Mouse (Mus musculus): ENCODE measurements around the gene Sufu. TPM values are rescaled to one million over a fixed set of nuclear protein-coding genes. Genes with fewer than 3 reads are reported as not detected.

Sufu gene
- total RNA-seq, 2 experiments from 2014 or later, result 16.8 to 21.0 TPM

DNA sequence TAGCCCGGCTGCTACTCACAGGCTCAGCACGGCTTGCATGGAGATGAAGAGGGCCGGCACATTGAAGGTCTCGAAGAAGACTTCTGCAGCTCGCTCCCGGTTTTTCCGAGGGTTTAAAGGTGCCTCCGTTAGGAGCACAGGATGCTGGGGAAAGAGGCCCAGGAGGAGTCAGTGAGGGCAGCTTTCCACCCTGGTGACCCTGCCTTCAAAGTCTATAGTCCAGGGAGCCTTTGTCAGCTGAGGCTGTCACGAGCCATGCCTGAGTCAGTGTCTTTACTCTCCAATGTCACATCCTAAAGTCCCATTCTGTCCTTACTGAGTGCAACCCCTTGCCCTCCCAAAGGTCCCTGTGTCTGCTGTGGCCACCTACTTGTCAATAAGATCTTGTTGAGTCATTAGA is 14.4 kb upstream of the Sufu start:
- intact Hi-C loops (cut with DNase I), result no loop called here

DNA sequence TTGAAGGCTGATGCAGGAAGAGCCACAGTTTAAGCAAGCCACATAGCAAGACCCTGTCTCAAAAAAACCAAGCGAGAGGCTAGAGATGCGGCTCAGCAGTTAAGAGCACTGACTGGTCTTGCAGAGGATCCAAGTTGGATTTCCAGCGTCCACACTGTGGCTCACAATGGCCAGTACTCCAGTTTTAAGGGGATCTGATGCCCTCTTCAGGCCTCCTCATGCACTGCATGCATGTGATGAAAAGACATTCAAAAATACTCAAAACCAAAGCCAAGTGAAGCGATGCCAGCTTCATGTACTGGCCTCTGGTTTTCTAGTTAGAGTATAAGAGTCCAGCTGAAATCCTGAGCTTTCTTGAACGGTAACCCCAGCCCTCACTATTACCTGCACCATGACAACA is 6.8 kb upstream of the Sufu start:
- intact Hi-C loops (cut with DNase I), result no loop called here
- no peak for DNase-seq (ENCODE audit: low spot score in 2 of 2)

More for the DNA sequence above, 14.4 kb upstream of the Sufu start:
- no peak for DNase-seq (ENCODE audit: low spot score in 2 of 2)

DNA sequence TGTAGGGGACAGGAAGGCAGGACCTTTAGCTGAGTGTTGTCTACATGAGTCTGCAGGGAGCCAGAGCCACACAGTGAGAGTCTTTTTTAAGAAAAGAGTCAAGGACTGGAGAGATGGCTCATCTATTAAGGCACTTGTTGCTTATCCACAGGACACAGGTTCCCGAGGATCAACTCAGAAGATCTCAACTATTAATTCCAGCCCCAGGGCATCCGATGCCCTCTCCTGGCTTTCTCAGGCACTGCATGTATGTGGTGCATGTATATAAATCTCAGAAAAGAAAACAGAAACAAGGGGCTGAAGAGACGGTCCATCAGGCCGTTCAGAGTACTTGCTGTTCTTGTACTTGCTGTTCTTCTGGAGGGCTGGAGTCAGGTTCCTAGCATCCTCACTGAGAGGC is 4.7 kb upstream of the Sufu start:
- intact Hi-C loops (cut with DNase I), result no loop called here
- no peak for DNase-seq (ENCODE audit: low spot score in 2 of 2)

DNA sequence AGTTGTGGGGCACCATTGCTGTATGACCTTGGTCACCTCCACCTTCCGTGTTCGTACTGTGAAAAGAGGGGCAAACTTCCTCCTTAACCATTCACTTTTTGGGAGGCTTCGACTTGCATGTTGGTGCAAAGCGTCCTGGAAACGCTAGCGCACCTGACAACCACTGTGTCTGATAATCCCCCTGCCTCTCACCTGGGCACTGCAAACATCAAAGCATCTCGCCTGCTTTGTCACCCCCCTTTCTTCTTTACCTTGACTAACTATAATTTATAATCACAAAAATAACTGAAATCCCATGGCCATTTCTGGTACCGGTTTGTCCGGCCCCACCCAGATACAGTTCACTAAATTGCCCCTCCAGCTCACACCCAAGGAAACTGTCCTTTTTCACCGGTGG is 2.0 kb upstream of the Sufu start:
- intact Hi-C loops (cut with DNase I), result no loop called here
- DNase-seq (ENCODE audit: low spot score in 2 of 2), result no peak

DNA sequence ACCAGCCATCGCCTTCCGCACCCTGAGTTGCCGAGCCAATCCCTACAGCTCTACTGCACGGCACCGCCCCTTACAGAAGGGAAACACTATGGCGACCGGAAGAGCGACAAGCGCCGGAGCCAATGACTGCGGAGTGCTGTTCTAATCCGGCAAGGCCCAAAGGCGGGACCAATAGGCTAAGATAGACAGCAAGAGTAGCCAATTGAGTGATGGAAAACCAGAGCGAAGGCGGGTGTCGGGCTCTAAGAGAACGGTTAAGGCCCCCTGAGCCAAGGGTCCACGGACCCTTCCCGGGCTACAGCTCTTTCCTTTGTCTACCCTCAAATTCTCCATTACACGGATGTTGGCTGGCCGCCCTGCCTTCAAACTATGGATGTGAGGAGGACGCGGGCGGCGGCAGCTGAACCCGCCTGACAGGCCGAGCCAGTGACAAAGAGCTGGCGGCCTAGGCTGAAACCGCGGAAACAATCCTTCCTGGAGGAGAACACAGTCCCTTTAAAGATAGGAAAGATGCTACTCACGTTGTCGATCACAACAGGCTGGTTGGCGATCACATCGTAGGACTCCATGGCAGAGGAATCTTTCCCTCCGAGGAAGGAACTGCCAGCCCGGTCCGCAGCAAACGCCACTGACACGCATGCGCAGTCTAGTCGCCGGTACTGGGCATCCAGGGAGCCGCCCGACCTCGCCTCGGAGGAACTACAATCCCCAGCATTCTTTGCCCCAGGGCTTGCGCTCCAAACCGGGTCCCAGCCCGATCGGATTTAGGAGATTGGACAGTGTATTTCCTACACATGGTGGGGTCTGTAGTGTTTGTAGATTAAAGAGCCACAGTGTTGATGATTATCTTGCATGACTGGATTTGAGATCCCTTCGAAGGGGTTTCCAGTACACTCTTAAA is 1.3 kb upstream of the Sufu start, which contains the start of gene Actr1a:
TSS of gene Actr1a (minus strand) at position 640 of the 901 bp plus-strand sequence.
- intact Hi-C loops (cut with DNase I), result loop anchor here (1.0 to 2.0 kb wide), 2 partner anchors 49 to 107 kb away; no protein-coding TSS in a partner anchor
- DNase-seq (ENCODE audit: low spot score in 2 of 2), result peak; percentile 98 to 99

DNA sequence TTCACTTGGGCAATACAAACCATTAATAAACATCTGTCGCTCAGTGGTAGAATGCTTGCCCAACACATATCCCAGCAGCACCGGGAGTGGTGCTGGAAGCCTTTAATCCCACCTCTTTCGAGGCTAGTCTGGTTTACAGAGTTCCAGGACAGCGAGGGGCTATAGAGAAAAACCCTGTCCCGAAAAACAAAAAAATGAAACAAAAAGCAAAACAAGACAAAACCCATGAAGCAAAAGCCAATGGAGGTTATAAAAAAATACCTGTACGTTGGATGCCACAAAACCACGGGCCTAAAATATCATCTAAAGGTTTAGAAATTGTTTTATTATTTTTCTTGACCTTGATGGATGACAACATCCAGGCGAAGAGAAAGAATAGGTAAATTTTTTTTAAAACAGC is 587 bp upstream of the Sufu start:
- DNase-seq (ENCODE audit: low spot score in 2 of 2), result no peak
- intact Hi-C loops (cut with DNase I), result loop anchor here (1.0 to 2.0 kb wide), 2 partner anchors 48 to 107 kb away; no protein-coding TSS in a partner anchor

DNA sequence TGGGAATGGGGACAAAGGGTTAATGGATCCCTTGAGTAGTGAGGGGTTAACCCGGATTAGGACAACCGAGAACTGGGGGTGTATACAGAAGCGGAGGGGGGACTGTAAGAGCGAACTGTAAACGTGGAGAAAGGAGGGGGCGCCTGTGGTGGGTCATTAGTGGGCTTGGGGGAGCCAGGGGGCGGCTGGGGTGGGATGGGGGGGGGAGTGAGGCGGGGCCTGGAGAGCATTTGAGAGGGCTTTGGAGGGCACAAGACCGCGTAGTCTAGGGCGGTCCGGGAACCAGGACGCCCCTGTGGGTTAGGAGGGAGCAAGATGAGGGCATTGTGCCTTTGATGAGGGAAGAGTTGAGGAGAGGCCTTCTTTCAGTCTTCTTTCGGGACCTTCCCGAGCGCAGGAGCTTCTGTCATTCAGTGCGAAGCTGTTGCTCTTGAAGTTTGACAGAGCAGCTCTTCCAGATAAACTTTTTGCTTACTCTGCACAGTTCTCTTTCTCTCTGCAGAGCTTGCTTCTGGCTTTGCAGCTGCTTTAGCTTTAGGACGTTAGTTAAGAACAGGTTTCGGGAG is 823 bp downstream of the Sufu start:
- intact Hi-C loops (cut with DNase I), result loop anchor here (2.0 kb wide), 1 partner anchor 105 kb away; no protein-coding TSS in a partner anchor
- no peak for DNase-seq (ENCODE audit: low spot score in 2 of 2)

DNA sequence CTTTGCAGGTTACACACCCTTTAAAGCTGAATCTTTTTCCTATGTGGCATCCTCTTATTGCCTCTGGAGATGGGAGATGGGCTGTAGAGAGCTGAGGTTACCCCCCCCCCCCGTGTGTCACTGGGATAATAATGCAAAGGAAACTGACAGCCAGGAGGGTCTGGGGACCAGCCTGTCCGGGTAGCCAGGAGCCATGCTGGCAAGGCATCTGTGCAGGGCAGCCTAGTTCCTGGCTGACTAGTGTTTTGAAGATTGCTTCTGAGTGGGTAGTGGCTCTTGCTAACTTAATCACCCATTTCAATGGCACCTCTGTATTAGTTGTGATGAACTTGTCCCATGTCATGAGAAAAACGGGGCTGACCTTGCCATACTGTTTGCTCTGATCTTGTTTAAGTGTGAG is 1.7 kb downstream of the Sufu start:
- no peak for DNase-seq (ENCODE audit: low spot score in 2 of 2)
- intact Hi-C loops (cut with DNase I), result no loop called here

DNA sequence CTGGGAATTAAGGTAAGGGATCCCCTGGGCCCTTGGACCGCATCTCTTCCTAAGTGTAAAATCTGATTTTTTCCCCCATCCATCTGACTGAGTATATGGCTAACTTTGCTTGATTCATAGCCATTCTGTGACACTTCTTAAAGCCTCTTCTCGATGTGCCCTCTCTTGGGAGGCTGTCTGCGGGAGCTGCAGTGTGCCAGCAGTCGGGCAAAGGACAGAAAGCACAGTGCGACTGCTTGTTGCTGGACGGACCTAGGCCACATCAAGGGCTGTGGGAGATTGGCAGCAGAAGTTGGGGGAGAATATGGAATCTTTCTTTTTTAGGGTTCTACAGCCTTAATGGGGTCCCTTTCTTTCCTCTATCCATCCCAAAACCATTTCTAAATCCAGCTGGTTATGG is 2.7 kb downstream of the Sufu start:
- no peak for DNase-seq (ENCODE audit: low spot score in 2 of 2)
- intact Hi-C loops (cut with DNase I), result no loop called here

DNA sequence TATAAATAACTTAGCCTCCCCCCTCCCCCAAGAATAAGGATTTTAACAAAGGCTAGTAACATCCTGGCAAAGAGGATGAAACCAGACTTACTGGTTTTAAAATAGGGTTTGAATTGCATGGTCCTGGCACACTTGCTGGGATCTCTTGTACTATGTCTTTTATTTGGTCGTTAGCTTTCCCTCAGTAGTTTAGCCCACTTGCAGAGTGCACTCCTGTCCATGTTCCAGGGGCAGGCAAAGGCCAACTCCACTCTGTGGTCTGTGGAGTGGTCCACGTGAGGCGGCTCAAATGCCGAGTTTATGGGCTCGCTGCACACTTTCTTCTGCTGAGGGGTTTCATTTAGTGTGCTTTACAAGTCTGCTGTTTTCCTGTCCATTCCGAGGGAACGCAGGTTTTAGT is 3.2 kb downstream of the Sufu start:
- no peak for DNase-seq (ENCODE audit: low spot score in 2 of 2)
- intact Hi-C loops (cut with DNase I), result no loop called here

DNA sequence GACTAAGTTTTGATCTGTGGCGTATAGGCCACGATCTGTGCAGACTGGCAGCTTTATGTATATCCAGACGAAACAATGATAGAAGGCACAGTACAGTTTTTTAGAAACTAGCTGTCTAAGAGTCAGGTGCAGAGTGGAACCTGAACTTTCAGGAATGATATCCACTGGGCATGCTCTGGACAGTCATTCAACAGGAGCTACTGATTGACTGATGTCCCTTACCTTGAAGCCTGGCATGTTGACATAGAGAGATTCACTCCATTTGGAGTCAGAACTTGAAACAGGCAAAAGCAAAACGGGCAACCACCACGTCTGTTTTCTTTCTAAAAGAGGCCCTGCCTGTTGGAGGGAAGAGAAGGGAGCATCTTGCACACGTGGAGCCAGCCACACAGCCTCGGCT is 3.9 kb downstream of the Sufu start:
- intact Hi-C loops (cut with DNase I), result no loop called here
- no peak for DNase-seq (ENCODE audit: low spot score in 2 of 2)

DNA sequence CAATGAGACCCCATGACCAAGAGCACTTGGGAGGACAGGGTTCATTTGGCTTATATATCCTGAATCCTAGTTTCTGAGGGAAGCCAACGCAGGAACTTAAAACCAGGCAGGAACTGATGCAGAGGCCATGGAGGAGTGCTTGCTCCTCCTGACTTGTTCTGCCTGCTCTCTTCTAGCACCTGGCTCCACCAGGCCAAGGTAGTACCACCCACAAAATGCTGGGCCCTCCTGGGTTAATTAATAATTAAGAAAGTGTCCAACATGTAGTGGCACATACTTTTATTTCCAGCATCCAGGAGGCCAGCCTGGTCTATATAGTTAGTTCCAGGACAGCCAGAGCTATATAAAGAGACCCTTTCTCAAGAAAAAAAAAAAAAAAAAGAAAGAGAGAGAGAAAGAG is 7.3 kb downstream of the Sufu start:
- no peak for DNase-seq (ENCODE audit: low spot score in 2 of 2)
- intact Hi-C loops (cut with DNase I), result no loop called here

DNA sequence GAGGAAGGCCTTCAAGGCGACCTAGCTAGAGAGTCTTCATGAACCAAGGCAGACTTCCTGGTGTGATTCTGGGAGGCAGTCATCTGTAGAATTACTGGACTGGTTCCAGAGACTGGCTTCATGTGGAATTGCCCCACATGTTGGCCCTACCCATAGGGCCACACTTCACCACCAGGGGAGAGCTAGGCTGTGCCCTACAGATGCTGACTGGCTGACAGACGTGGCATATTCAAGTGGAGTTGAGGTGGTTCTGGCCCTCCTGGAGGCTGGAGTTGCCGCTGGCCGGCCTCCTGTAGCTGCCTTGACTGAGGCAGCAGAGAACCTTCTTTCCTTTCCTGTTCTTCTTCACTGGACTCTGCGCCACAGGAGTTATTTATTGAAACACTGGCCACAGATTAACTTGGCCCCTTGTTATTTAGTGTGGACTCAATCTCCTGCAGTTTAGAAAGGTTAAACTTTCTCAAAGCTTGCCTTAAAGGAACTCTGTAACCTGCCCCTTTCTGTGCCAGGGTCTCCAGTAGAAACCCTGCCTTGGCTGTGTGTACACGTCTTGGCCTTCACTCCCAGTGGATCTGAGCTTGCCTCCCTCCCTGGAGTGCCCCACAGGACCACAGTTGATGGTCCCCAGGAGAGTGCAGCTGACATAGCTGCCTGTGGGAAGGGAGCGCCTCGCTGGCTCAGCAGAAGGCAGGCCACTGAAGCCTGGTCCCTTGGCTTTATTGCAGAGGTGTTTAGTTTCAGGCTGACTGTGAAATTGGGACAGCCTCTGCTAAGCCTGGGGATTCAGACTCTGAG is 10.1 kb downstream of the Sufu start:
- intact Hi-C loops (cut with DNase I), result no loop called here
- DNase-seq (ENCODE audit: low spot score in 2 of 2), result no peak

DNA sequence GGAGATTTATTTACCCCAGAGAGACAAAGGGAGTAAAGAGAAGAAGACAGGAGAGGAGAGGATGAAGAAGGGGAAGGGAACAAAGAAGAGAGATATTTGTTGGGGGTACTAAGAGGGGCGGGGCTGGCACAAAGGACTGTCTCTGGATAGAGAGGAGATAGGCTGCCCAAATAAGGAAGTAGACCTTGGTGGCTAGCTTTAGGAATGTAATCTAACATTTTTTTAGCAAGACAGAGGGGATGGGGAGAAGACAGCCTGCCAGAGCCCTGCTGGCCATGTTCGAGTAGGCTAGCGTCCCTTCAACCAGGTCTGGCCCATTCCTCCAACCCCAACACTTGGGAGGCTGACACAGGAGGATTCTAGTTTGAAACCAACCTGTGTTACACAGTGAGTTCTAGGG is 12.8 kb downstream of the Sufu start:
- no peak for DNase-seq (ENCODE audit: low spot score in 2 of 2)
- intact Hi-C loops (cut with DNase I), result no loop called here

DNA sequence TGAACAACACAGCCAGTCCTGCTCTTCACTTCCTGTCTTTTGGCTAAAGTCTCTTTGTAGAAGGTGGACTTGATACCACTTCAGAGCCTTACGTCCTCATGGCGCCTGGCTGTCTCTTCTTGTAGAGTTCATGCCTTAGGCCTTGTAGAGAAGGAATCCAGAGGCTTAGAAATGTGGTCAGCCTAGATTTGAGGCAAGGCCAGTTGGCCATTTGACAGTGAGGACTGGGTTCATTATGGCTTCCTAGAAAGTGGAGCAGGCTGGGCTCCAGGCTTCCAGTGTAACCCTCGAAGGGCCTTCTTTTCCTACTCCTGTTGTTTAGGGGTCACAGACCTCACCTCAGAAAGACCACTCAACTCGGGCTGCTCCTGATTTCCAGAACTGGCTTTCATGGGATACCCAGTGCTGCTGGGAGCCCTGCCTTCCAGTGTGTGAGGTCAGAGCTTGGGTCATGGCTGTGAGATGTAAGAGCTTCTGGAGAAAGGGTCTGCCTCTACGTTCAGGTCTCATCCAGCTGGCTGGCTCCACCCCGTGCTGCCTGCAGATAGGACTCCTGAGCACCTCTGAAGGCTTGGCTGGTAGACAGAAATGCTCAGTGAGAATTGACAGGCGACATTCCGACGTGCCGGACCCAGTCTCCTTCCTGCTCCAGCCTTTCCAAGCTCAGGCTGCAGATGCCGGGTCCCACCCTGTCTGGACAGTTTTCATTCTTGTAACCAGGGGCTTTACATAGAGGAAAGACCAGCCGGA is 15.5 kb downstream of the Sufu start:
- intact Hi-C loops (cut with DNase I), result no loop called here
- no peak for DNase-seq (ENCODE audit: low spot score in 2 of 2)

DNA sequence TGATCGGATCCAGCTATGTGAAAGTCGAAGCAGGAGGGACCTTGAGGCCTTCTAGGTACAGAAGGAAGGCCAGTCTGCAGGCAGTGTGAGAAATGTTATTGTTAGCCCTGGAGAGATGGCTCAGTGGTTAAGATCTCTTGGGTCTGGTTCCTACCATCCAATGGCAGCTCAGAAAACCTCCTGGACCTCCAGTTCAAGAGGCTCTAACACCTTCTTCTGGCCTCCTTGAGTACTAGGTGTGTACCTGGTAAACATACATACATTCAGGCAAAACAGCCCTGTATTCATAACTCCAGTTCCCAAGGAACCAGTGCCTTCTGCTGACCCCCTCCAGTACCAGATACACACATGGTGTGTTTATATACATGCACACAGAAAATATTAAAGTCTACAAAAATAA is 17.3 kb downstream of the Sufu start:
- intact Hi-C loops (cut with DNase I), result no loop called here
- no peak for DNase-seq (ENCODE audit: low spot score in 2 of 2)

DNA sequence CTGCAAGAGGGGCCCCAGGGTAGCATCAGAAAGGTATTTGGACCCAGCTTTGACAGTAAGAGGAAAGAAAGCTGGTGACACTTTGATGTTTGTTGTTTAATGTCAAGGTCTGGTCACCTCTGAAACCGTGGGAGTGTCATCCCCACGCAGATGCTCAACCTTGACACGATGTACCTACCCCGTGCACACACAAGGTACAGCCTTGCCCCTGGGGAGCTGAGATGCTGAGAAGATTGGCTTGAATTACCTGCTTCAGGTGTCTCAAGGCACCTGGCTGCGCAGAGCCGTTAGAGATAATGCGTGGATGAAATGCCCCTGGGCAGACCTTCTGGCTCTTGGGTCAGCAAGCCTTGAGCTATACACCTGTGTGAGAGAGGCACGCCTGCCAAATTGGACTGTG is 17.8 kb downstream of the Sufu start:
- intact Hi-C loops (cut with DNase I), result no loop called here
- no peak for DNase-seq (ENCODE audit: low spot score in 2 of 2)

DNA sequence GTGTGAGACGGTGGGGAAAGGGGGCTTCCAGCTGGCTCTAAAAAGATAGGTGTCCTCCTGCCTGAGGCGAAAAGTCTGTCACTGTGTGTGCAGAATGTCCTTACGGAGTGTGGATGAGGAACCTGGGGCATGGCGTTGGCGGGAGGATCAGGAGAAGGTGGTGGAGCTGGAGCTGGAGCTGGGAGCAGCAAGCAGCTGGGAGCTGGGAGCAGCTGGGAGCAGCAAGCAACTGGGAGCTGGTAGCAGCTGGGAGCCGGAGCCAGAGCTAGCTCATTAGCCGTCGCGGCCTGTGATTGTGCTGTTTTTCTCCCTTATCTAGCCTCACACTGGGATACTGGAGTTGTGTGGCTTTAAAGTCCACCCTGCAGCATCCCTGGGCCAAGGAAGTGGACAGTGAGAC is 19.6 kb downstream of the Sufu start:
- intact Hi-C loops (cut with DNase I), result no loop called here

DNA sequence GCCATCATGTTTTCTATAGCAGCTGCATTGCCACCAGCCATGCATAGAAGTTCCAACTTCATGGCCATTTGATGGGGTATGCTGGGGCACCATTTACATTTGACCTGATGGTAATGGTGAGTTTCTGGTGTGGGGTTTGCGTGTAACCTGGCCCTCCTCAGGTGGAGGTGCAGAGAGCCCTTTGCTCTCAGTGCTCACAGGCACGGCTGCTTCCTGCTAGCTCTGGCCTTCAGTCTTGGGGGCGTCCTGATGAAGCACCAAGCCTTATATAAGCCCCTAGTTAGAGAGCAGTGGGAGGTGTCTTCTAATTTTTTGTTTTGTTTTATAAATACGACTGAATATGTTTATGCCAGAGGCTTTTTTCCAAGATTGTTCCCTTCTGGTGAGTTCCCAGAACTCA is 21.4 kb downstream of the Sufu start:
- DNase-seq (ENCODE audit: low spot score in 2 of 2), result peak in 1 of 2 experiments; percentile 43
- intact Hi-C loops (cut with DNase I), result no loop called here

More for the DNA sequence above, 19.6 kb downstream of the Sufu start:
- DNase-seq (ENCODE audit: low spot score in 2 of 2), result no peak

DNA sequence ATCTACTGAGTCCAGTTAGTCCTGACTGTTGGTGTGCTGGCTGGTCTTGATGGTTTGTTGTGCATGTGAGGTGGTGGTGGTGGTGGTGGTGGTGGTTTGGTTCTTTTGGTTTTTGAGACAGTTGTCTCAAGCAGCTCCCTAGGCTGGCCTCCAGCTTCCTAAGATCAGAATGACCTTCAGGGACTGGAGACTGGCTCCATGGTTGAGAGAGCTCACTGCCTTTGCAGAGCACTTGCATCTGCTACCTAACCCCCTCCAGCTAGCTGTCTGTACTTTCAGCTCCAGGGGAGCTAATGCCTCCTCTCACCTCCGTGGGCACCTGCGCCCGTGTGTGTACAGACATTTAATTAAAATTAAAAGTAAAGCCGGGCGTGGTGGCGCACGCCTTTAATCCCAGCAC is 23.7 kb downstream of the Sufu start:
- DNase-seq (ENCODE audit: low spot score in 2 of 2), result no peak
- intact Hi-C loops (cut with DNase I), result no loop called here

All from left cerebral cortex, postnatal 25 days (tissue).